Mouse (Mus musculus): ENCODE results near the gene Tbc1d15. TPM values are rescaled to one million over a fixed set of nuclear protein-coding genes. Genes with fewer than 3 reads are reported as not detected.

The Tbc1d15 gene
- polyA plus RNA-seq, 1 experiment, result 0.50 TPM

DNA sequence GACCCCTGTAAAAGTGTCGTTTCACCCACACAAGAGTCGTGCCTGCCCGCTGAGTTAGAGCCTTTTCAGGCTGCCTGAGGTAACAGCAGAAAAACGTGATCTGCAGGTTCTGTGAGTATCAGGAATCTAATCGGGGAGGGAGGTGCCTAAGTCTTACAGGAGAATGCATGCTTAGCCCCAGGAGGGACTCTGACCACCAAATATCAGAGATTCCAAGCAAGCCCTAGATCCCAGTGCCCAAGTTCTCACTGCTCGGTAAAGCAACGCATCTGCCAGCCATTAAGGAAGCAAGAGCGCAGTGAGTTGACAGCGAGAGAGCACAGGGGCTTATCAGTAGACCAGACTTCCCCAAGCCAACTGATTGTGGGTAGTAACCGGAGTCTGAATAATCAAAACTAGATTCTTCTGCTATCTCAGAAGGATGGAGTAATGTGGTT is 1.1 kb upstream of the Tbc1d15 start:
- TF ChIP-seq GATA1 (IDR thresholded peaks at IDR 0.05; ENCODE audit: low read length), result peak; percentile 55
- no peak for TF ChIP-seq TAL1 (IDR thresholded peaks at IDR 0.05; ENCODE audit: low read length)

DNA sequence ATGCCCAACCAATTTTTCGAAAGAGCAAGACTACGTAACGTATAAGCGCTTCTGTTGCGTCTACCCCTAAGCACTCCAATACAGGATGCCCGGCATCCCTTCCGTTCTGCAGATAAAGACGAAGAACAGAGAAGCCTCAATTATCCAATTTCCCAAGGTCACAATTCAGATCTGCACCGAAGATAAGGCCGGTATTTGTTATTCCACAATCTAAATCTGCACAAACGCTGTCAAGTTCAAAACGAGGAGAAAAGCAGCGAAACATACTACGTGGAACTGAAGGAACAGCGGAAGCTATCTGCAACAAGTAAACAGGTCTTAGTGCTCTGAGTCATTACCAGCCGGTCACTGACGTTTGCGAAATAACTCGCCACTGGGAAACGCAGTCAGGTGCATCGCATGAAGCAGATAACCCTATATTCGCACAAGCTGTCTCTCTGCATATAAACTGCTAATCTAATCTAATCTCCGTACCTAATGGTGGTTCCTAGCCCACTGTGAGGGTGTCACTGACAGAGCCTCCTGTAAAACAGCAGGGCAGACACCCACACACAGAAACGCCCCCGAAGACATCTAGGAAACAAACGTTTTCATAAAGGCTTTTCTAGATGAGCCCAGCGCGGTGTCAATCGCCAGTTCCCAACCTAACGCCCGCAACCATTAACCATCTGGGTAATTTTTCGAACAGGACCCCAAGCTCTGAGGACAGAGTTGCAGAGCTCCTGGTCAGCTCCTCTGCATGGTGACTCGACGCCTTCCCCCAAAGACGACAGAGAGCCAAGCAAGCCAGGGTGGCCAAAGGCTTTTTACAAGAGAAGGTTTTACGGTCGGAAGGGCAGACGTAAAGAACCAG is 806 bp downstream of the Tbc1d15 start:
- peak; percentile 92 for TF ChIP-seq GATA1 (IDR thresholded peaks at IDR 0.05; ENCODE audit: low read length)
- no peak for TF ChIP-seq TAL1 (IDR thresholded peaks at IDR 0.05; ENCODE audit: low read length)
- peaks cover 62% of the 10 kb centered on the region for H3K4me1 ChIP-seq (ENCODE audit: control insufficient read depth)
- no peaks in the 10 kb centered on the region for H3K9me3 ChIP-seq (ENCODE audit: control insufficient read depth, low read length)
- H3K27me3 ChIP-seq (ENCODE audit: control insufficient read depth), result no peaks in the 10 kb centered on the region; the same call in 1 of the 2 replicates
- H3K36me3 ChIP-seq (ENCODE audit: control insufficient read depth), result no peaks in the 10 kb centered on the region; the same call in none of the 2 replicates
- H3K4me3 ChIP-seq (replicated peaks), result peak overlapping the region; percentile 89

More for the DNA sequence above, 1.1 kb upstream of the Tbc1d15 start:
- Histone ChIP-seq H3K36me3 (ENCODE audit: control insufficient read depth) (no peaks in the 10 kb centered on the region; the same call in none of the 2 replicates), H3K4me1 (ENCODE audit: control insufficient read depth) (peaks cover 47% of the 10 kb centered on the region), H3K4me3 (replicated peaks) (peak overlapping the region; percentile 89), H3K9me3 (ENCODE audit: control insufficient read depth, low read length) (no peaks in the 10 kb centered on the region), H3K27me3 (ENCODE audit: control insufficient read depth) (no peaks in the 10 kb centered on the region; the same call in 1 of the 2 replicates)

DNA sequence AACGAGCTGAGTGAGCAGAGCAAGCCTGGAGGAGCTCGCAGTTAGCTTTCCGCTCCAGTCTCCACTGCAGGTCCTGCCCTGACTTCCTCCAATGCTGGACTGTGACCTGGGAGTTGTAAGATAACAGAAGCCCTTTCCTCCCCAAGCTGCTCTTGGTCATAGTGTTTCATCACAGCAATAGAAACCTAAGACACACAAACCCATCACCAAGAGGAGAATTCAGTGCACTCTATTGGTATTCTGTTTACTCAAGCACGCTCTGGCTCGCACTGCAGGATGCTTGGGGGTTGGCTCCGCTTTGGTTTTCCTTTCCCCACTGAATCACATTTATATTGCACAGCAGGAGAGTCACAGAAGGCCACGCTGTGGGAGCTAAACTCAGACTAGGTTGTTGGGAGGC is 3.2 kb downstream of the Tbc1d15 start:
- TF ChIP-seq TAL1 (IDR thresholded peaks at IDR 0.05; ENCODE audit: low read length) (no peak), GATA1 (IDR thresholded peaks at IDR 0.05; ENCODE audit: low read length) (no peak)
- no peaks in the 10 kb centered on the region for H3K27me3 ChIP-seq (ENCODE audit: control insufficient read depth)
- H3K36me3 ChIP-seq (ENCODE audit: control insufficient read depth), result no peaks in the 10 kb centered on the region; the same call in none of the 2 replicates
- peak overlapping the region; percentile 37 for H3K4me3 ChIP-seq (replicated peaks)
- H3K9me3 ChIP-seq (ENCODE audit: control insufficient read depth, low read length), result no peaks in the 10 kb centered on the region
- peaks cover 73% of the 10 kb centered on the region for H3K4me1 ChIP-seq (ENCODE audit: control insufficient read depth)

DNA sequence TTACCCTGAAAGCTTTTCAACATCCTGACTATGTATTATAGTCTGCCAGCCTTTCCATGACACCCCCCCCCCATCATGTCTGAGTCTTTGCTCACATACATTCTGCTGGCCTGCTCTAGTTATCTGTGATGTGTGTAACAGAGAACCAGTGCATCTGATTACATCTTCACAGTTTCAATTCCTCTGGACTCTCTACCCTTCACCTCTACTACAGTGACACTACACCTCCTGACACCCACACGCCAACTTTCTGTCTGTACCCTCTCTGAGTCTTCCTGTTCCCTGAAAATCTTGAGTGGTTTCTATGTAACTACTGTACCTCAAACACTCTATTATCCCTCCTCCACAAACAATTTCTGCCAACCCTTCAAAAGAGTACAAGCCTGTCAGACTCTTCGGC is 5.8 kb downstream of the Tbc1d15 start:
- Histone ChIP-seq H3K27me3 (ENCODE audit: control insufficient read depth) (no peaks in the 10 kb centered on the region), H3K36me3 (ENCODE audit: control insufficient read depth) (peaks cover 10% of the 10 kb centered on the region), H3K4me3 (replicated peaks) (no peak overlapping the region), H3K4me1 (ENCODE audit: control insufficient read depth) (peaks cover 70% of the 10 kb centered on the region), H3K9me3 (ENCODE audit: control insufficient read depth, low read length) (no peaks in the 10 kb centered on the region)
- TF ChIP-seq GATA1 (IDR thresholded peaks at IDR 0.05; ENCODE audit: low read length) (no peak), TAL1 (IDR thresholded peaks at IDR 0.05; ENCODE audit: low read length) (no peak)

DNA sequence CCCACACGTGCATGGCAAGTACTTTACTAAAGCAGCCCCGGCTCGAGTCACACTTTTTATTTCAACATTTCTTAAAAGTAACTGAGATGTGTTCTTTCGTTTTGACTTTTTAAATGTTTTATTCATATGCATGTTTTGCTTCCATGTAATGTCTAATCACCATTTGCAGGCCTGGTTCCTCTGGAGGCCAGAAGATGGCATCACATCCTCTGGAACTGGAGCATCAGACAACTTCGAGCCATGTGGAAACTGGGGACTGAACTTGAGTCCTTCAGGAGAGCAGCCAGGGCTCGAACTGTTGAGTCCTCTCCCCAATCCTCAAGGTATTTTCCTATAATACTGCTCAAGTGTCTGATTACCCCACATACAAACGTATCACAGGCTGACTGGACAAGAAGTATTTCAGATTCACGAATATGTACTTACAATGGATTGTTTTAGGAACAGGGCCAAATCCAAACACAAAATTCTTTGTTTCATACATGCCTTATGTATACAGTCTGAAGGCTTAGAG is 10.1 kb downstream of the Tbc1d15 start:
- Histone ChIP-seq H3K4me3 (replicated peaks) (no peak overlapping the region), H3K36me3 (ENCODE audit: control insufficient read depth) (peaks cover 46% of the 10 kb centered on the region), H3K4me1 (ENCODE audit: control insufficient read depth) (peaks cover 42% of the 10 kb centered on the region), H3K27me3 (ENCODE audit: control insufficient read depth) (no peaks in the 10 kb centered on the region), H3K9me3 (ENCODE audit: control insufficient read depth, low read length) (no peaks in the 10 kb centered on the region)
- TF ChIP-seq TAL1 (IDR thresholded peaks at IDR 0.05; ENCODE audit: low read length), result no peak
- TF ChIP-seq GATA1 (IDR thresholded peaks at IDR 0.05; ENCODE audit: low read length), result no peak

DNA sequence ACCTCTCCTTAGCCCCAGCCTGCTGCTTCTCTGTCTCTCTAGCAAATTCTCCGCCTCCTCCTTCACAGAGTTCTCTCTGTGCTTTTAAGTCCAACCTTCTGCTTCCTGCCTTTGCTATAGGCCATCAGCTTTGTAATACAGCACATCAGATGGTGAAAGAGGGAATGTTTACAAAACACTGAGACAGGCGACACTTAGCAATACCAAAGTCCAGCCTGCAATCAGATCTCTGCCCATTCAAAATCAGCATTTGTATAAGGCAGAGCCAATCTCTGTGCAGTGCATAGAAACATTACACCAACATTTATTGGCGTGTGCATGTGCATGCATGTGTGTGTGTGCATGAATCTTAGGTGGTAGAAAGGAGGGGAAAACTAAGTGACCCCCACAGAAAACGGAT is 13.3 kb downstream of the Tbc1d15 start:
- H3K27me3 ChIP-seq (ENCODE audit: control insufficient read depth), result no peaks in the 10 kb centered on the region
- no peak for TF ChIP-seq GATA1 (IDR thresholded peaks at IDR 0.05; ENCODE audit: low read length)
- no peak for TF ChIP-seq TAL1 (IDR thresholded peaks at IDR 0.05; ENCODE audit: low read length)
- H3K9me3 ChIP-seq (ENCODE audit: control insufficient read depth, low read length), result no peaks in the 10 kb centered on the region
- H3K4me3 ChIP-seq (replicated peaks), result no peak overlapping the region
- H3K4me1 ChIP-seq (ENCODE audit: control insufficient read depth), result peaks cover 19% of the 10 kb centered on the region
- H3K36me3 ChIP-seq (ENCODE audit: control insufficient read depth), result peaks cover 71% of the 10 kb centered on the region

DNA sequence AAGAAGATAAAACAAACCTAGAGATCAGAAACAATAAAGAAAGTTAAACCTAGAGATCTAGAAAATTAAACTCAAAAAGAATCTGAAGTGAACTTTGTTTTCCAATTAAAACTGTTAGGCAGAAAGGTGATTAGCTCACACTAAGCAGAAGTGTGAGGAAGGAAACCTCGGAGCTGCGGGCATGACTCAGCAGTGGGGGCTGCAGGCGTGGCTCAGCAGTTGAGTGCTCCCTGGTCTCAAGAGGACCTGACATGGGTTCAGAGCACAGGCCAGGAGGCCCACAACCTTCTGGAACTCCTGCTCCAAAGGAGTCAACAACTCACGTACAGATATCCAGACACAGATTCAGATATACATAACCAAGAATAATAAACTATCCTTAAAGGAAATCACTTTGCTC is 14.5 kb downstream of the Tbc1d15 start:
- Histone ChIP-seq H3K4me3 (replicated peaks) (no peak overlapping the region), H3K27me3 (ENCODE audit: control insufficient read depth) (no peaks in the 10 kb centered on the region), H3K9me3 (ENCODE audit: control insufficient read depth, low read length) (no peaks in the 10 kb centered on the region), H3K4me1 (ENCODE audit: control insufficient read depth) (peaks cover 10% of the 10 kb centered on the region), H3K36me3 (ENCODE audit: control insufficient read depth) (peaks cover 80% of the 10 kb centered on the region)
- no peak for TF ChIP-seq TAL1 (IDR thresholded peaks at IDR 0.05; ENCODE audit: low read length)
- no peak for TF ChIP-seq GATA1 (IDR thresholded peaks at IDR 0.05; ENCODE audit: low read length)

DNA sequence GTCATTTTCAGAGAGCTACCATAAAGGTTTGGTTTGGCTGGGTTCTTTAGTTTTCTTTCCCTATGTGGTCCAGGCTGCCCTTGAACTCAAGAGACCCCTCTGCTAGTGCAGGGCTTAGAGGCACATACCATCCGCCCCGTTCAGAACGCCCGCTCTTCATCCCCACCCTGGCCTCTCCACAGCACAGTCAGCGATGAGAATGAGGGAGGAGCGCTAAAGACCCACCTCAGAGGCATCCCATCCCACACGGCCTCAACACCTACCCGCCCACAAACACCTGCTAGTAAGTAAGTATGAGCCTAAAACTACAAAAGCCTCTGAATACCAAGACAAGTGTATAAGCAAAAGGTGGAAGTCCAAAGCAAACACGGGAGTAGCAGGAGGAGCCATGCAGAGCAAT is 15.8 kb downstream of the Tbc1d15 start:
- peaks cover 84% of the 10 kb centered on the region for H3K36me3 ChIP-seq (ENCODE audit: control insufficient read depth)
- TF ChIP-seq GATA1 (IDR thresholded peaks at IDR 0.05; ENCODE audit: low read length) (no peak), TAL1 (IDR thresholded peaks at IDR 0.05; ENCODE audit: low read length) (no peak)

DNA sequence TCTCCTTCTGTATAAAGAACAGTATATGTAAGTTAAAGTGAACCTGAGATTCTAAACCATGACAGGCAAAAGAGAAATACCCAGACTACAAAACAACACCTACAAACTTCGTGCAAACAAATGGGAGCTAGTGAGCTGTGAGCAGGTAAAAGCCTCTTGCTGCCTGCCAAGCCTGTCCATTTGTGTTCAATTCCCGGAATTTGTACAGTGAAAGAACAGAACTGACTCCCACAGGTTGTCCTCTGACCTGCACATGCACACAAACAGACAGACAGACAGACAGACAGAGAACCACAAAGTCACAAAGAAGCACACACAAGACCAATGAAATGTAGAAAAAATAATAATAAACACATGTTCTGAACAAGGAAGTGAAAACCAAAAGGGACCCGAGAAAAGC is 17.5 kb downstream of the Tbc1d15 start:
- Histone ChIP-seq H3K4me1 (ENCODE audit: control insufficient read depth) (peaks cover 10% of the 10 kb centered on the region), H3K4me3 (replicated peaks) (no peak overlapping the region), H3K27me3 (ENCODE audit: control insufficient read depth) (no peaks in the 10 kb centered on the region), H3K9me3 (ENCODE audit: control insufficient read depth, low read length) (no peaks in the 10 kb centered on the region), H3K36me3 (ENCODE audit: control insufficient read depth) (peaks cover 84% of the 10 kb centered on the region)
- TF ChIP-seq GATA1 (IDR thresholded peaks at IDR 0.05; ENCODE audit: low read length) (no peak), TAL1 (IDR thresholded peaks at IDR 0.05; ENCODE audit: low read length) (no peak)

More for the DNA sequence above, 15.8 kb downstream of the Tbc1d15 start:
- Histone ChIP-seq H3K9me3 (ENCODE audit: control insufficient read depth, low read length) (no peaks in the 10 kb centered on the region), H3K27me3 (ENCODE audit: control insufficient read depth) (no peaks in the 10 kb centered on the region), H3K4me1 (ENCODE audit: control insufficient read depth) (peaks cover 10% of the 10 kb centered on the region), H3K4me3 (replicated peaks) (no peak overlapping the region)
